Mouse (Mus musculus): ENCODE measurements around the gene Gm6525.

Gm6525 gene

DNA sequence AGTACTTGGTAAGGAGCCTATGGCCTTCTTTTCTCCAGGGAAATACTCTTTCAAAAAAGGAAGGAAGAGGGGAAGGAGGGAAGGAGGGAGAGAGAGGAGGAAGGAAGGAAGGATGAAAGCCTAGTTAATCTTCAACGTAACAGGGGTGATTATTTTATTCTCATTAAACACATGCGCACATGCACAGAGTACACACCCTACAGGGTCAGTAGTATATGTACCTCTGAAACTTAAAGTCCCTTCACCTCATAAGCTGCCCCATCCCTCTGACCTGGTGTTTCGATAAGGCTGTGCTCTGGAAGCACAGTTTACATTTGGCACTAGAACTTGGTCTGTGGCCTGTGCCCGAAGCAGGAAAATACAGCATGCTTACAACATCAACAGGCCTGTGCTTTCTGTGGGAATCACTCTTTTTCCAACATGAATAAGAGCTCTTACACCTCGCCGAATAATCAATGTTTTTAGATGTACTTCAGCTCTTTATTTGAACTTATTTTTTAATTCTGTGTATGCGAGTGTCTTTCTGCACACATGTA is 37.5 kb downstream of the Gm6525 start:
- DNase-seq (ENCODE audit: low read depth) = no peak

DNA sequence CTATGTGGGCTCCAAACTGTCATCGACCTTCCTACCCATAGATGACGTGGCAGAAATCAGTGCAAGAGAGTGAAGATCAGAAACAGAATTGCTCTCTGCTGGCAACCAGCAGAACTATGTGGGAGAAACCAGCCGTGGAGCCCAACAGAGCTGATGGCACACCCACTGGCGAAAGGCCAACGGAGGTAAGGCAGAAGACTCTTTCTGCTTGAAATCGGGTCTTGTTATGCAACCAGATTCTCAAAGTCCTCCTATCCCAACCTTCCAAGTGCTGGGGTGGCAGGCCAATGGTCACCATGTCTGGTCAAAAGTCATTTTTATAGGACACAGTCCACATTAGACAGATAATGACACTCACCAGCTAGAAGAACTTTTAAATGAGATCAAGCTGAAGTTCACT is 40.6 kb downstream of the Gm6525 start:
- no peak for DNase-seq (ENCODE audit: low read depth)

DNA sequence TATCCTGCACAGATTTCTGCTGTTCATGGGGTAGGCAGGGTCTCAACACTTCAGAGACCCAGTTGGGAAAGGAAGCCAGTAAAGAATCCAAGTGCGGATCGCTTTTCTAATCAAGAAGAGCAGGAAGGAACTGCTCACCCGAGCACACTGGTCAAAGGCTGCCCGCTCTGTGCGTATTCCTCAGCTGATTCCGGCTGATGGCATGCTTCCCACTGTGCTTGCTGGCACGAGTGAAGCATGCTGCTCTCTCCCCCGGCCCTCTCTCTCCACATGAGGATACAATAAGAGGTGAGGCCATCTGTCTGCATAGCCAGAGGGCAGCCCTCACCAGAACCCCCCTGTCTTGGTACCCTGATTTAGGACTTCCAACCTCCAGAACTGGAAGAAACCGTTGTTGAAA is 41.3 kb downstream of the Gm6525 start:
- DNase-seq (ENCODE audit: low read depth) = no peak

DNA sequence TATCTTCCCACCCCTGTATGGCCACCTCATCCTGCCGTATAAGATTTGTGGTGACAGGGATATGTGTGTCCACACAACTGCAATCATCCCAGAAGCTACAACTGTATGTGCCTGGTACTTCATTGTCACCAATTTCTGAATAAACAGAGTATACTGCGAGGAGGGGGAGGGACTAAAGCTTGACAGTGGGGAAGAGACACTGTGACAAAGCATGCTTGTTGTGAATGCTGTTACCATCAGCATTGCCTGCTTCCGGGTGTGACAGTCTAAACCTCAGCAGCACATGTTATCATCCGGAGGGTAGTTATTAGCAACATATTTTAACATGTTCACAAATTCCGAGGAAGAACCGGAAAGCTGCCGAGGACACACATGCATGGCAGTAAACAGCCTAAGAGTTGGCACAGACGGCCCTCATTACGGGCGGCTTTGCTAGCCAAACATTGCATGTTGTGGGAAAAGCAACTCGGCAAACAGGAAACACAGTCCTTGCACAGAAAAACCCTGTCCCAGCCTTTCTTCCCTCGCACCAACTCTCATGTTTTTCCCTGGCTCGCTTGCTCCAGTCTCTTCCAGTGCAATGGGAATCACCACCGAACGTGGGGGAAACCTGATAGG is 41.9 kb downstream of the Gm6525 start:
- no peak for DNase-seq (ENCODE audit: low read depth)

DNA sequence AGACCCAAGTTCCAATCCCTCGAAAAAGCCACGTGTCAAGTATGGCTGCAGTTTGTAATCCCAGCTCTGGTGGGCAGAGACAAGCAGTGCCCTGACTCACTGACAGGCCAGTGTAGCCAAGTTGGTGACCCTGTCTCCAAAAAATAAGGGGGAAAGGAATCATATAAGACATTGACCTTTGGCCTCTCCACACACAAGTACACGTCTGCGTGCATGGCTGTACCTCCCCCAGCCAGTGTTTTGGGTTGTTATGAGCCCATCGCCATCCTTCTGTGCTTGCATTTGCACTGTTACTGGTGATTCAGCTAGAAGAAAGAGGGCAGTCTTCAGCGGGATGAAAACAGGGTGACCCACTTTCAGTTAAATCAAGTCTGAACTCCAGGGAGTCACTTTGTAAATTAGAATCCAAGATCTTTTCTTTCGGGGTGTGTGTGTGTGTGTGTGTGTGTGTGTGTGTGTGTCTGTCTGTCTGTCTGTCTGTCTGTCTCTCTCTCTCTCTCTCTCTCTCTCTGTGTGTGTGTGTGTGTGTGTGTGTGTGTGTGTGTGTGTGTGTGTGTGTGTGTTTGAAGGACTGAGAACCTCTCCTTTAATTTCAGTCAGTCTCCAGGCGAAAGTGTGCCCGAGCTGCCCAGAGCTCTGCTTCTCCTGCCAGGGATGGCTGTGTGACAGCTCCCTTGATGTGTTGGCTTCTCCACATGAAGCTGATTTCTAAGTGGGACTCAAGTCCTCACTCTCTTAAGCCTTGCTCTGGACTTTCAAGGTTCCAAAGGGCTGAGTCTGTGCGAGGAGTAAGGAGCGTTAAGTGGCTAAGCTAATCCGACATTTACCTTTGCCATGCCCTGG is 43.4 kb downstream of the Gm6525 start:
- no peak for DNase-seq (ENCODE audit: low read depth)

DNA sequence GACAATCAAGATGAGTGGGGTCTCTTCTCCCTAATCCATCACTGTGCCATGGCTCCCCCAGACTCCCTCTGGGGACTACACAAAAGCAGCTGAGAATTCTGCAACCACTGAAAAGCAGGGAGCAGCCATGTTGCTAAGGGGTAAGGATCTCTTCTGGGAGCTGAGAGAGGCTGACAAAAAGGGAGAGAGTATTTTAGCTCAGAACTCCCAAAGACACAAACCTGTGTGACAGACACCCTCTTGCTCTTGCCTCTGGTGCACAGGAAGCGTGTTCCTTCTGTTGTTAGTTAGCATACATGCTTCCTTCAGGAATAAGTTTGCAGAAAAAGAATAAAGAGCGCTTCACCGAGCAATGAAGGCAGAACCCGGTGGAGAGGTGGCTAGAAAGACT is 44.1 kb downstream of the Gm6525 start:
- no peak for DNase-seq (ENCODE audit: low read depth)

DNA sequence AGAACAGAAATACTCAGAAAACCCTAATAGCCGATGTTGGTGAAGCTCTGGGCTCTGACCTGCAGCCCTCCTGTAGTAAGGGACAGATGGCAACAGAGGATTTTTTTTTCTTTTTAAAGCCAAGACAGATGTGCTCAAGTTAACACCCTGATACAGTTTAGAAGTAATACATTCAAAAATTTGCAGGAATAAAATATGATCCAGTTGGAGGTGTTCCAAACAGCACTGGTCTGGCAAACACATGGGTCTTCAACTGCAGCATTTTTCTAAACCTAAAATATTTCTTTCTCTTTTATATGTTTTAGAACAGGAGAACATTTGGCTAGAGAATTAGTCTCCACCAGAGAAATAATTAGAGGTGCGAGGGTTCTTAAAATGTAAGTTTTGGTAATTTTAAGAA is 44.6 kb downstream of the Gm6525 start:
- DNase-seq (ENCODE audit: low read depth) = no peak

DNA sequence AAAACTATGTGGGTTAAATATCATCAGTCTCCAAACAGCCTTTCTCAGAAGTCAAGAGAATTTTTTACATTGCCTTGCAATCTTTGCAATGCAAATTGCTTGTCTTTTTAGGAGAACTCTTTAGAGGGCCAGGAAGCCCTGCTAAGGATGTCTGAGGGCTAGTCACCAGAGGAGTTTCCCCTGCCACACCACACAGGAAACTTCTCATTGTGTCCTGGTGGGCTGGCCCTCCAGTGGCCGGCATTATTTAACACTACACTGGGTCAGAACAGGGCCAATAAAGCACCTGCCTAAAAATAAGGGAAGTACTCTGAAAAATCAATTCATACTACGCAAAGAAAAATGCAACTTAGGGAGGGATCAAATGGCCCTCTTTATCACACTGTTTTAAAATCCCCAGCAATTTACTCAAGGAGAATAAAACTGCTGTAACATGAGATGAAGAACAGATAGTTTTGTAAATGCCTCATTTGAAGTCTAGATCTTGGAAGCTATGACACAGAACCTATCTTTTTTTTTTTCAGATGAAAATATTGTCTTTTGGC is 45.3 kb downstream of the Gm6525 start:
- DNase-seq (ENCODE audit: low read depth) = peak; percentile 50

DNA sequence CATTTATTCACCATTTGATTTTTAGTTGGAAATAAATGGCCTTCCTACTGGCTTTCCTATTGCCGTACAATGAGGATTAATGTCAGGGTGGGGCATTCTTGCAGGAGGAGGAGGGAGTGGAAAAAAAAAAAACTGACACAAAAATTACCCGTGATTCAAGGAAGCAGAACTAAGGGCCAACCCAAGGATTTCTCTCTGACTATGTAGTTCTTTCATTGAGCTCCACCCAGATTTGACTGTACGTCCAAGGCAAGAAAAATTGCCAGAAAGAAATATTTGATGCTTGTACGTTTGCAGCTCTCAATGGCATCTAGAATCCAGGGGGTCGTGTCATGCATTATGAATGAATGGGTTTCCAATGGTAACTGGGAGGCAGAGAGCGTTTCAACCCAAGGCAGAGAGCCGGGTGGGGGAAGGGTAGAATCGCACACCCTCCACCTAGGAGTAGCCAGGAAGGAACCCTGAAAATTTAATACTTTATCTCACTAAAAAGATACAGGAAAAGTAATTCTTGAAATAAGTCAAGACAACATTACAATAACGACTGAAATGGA is 45.9 kb downstream of the Gm6525 start:
- DNase-seq (ENCODE audit: low read depth) = no peak

DNA sequence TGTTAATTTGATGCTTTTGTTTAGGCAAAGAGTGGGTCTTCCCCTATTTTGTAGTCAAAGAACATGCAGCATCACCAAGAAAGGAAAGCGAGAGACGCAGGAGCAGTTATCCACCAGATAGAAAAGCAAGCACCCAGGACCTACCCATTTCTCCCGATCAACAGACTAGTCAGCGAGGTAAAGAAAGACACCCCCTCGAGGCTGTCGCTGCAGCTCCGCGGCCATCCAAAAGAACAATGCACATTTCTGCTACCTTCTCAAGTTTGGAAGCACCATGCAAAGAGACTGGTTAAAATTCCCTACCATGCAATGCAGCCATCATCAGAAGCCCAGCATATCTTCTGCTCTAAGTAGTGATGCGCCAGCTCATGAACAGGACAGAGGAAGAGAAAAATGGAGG is 46.4 kb downstream of the Gm6525 start:
- DNase-seq (ENCODE audit: low read depth) = no peak

DNA sequence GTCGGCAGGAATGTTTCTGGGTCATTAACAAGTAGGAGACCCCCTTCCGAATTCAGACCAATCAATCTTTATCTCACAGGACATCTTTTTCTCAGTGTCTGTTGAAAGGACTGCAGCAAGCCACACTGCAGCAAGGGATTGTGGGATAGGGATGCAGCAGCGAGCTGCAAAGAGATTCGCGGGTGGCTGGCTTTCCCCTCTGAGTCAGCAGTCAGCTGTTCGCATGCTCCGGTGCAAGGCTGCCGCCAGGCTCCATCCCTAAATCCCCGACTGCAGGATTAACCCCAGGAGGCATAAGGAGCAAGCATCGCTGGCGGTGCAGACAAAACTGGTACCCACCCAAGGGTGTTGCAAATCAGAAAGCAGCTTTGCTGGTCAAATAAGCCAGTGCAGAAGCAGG is 46.8 kb downstream of the Gm6525 start:
- DNase-seq (ENCODE audit: low read depth) = no peak
